Mouse (Mus musculus): ENCODE measurements around the gene Gsdma.
"Not testable (repeated sequence)": the region's sequence is repeated elsewhere in the genome, so short reads cannot be mapped to it uniquely, and the experiment has no call there.

- not testable (repeated sequence) for TF ChIP-seq TAL1, GATA1 (IDR thresholded peaks at IDR 0.05; ENCODE audit: low read length)
Observed at GRCm38 (mm10) chr11:98623981-98624380, 40.2 kb upstream of the Gsdma start.

Data from erythroblast, embryonic 14.5 days (primary cell).